Mouse (Mus musculus) skeletal muscle tissue, adult 2 months (tissue): ENCODE measurements around the gene Gm28053.

Source experiments
- DNase-seq: peaks from one replicate; pipeline ENCODE4 v3.0.0-alpha.2; 2012; ENCODE audit warnings: low read depth, low spot score

Gm28053 gene

GRCm38 (mm10) chr6:48692962-48693361 is 25.4 kb upstream of the Gm28053 start:
- DNase-seq, result no peak

- DNase-seq, result no peak
Observed at GRCm38 (mm10) chr6:48696830-48697554, 21.4 kb upstream of the Gm28053 start.

DNA sequence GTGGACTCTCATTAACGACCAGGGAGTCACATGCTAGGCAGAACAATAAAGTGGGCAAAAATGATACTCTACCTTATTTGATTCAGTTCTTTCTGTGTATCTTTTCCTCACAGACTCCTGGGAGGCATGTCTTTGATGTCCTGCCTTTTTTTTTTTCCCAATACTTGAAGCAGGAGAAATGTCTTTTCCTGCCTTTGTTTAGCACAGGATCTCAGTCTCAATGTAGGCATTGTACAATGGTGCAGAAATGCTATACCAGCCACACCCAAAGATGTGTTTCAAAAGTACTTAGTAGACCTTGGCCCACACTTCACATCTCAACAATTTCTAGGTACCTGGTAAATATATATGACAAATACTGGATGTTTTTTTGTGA is 20.9 kb upstream of the Gm28053 start:
- no peak for DNase-seq

GRCm38 (mm10) chr6:48698066-48698856 is 20.1 kb upstream of the Gm28053 start:
- no peak for DNase-seq

DNA sequence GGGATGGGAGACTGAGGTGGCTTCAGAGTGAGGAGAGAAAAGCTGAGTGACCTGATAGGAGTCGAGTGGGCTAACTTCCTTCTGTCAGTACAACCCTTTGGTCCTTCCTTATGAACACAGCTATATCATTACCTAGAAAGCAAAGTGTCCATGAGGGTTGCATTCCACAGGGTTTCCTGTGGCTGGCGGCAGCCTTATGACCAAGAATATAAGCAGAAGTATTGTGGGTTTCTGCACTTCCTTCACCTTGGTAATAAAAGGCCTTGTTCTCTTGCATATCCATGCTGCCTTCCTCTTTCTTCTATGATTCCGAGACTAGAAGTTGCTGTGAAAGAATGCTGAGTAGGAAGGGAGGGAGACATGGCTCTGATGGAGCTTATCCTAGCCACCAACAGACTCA is 19.5 kb upstream of the Gm28053 start:
- DNase-seq, result no peak

GRCm38 (mm10) chr6:48700251-48701075 is 17.9 kb upstream of the Gm28053 start:
- DNase-seq, result peak; percentile 58

DNA sequence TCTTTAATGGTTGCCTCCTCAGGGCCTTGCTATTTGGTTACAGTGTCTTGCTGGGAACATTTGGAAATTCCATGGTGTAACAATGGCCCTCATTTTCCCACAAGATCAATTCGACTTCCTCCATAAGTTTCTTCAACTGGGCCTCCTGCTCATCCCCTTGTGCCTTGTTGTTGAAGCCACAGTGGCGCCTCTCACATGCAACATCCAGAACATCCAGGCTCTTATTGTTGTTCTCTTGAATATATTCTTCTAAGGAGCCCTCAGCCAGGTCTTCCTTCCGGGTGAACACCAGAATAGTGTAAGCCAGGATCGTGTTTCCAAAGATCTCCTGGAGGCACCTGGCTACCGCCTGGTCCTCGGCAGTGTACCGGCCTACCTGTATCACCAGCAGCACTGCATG is 16.3 kb upstream of the Gm28053 start:
- no peak for DNase-seq

GRCm38 (mm10) chr6:48702601-48703000 is 15.8 kb upstream of the Gm28053 start:
- no peak for DNase-seq

DNA sequence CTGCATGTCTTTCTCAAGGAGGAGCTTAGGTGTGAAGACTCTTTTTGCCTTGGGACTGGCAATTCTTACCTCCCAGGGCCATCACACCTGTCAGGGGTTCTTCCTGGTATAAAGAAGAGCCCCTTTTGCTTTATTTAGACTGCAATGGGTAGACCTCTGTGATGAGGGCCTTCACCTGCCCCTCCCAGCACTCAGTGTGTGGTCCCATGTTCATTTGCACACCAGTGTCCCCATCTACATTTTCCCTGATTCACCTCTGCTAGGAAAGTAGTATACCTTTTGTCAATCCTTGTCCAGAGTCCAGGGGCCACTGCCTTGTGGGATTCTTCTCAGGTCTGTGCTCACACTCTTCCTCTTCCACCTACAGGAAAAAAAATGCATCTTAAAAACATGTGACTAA is 14.3 kb upstream of the Gm28053 start:
- DNase-seq, result no peak

- DNase-seq, result no peak
Observed at GRCm38 (mm10) chr6:48706130-48706529, 12.3 kb upstream of the Gm28053 start.

- DNase-seq, result no peak
Observed at GRCm38 (mm10) chr6:48720326-48720725, 1.9 kb downstream of the Gm28053 start.

GRCm38 (mm10) chr6:48723468-48723867 is 5.1 kb downstream of the Gm28053 start:
- no peak for DNase-seq

GRCm38 (mm10) chr6:48725476-48725875 is 7.1 kb downstream of the Gm28053 start:
- peak; percentile 45 for DNase-seq

DNA sequence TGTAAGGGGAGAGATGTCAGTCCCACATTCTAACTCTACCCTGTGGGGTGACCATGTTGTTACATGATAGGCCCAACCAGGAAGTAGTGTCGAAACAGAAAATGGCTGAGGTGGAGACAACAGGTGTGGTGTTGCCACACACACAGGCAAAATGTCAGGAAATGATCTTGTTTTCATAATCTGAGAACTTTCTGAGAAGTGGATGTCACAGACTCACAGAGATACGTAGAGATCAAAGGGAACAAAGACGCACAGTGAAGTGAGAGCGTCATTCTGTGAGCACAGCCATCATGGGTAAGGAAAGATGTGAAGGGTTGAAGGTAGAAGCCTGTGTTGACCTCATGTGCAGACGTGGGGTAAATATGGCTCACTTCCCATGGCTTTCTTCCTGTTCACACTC is 9.4 kb downstream of the Gm28053 start:
- DNase-seq, result no peak

DNA sequence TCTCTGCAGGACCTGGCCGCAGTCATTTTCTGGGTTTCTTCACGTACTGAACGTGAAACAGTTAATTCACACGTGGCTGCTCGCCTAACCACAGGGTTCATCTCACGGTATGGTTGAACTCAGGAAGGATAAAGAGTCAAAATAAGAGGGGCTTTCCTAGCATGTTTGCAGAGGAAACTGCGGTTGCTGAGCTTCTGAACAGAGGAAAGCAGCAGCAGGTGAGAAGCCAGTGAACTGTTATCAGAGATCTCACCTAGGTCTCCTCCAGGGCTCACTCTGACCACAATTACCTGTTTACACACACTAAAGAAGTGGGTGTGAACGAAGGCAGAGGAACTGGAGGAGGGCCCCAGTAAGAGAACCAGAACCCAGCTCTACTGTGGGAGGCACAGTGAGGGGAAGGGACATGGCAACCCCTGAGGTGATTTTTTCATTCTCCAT is 14.5 kb downstream of the Gm28053 start:
- peak; percentile 46 for DNase-seq

GRCm38 (mm10) chr6:48733660-48734059 is 15.3 kb downstream of the Gm28053 start:
- no peak for DNase-seq

DNA sequence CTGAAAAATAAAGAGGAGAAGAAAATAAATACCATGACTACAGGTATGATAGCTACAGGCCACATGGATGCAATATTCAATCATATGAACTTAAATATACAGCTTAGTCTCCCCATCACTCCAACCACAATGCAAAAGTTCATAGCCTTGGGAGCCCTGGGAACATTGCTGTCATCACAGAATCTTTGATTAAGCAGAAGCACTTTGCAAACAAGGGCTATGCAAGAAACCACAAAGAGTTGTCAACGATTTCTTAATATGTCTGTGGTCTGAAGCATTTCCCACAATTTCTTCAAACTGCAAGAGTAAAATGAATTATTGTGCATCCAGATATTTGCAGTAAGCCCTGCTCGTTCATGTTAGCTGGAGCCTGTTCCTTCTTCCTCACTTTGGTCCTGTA is 18.6 kb downstream of the Gm28053 start:
- DNase-seq, result no peak

DNA sequence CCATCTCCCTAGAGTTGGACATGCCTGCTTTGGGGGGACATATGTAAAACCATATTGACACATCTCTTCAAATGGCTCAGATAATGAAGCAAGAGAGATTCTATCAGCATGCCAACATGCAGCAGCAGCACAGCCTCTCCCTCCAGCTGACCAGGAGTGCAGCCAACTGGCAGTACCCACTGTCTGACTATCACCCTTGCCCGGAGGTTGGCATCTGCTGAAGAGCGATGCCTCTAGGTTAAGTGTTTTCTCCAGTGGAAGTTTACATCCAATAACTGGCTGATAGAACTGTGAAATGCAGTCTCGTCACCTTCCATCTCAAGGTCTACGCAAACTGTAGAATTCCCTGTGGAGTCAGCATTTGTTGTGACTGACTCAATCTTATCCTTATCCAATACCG is 19.3 kb downstream of the Gm28053 start:
- DNase-seq, result no peak

GRCm38 (mm10) chr6:48738961-48739779 is 20.8 kb downstream of the Gm28053 start, which contains the start of gene Gimap1:
Gimap1 (plus strand) TSS chr6:48739054.
- peak; percentile 32 for DNase-seq

GRCm38 (mm10) chr6:48739780-48740055 is 21.3 kb downstream of the Gm28053 start:
- DNase-seq, result no peak

- DNase-seq, result no peak
Observed at GRCm38 (mm10) chr6:48740501-48741169, 22.2 kb downstream of the Gm28053 start.
